Mouse (Mus musculus): ENCODE data around the gene Slc25a35. TPM values are rescaled to one million over a fixed set of nuclear protein-coding genes. Genes with fewer than 3 reads are reported as not detected.
"Not testable (repeated sequence)": the region's sequence is repeated elsewhere in the genome, so short reads cannot be mapped to it uniquely, and the experiment has no call there.

The Slc25a35 gene
- polyA plus RNA-seq, 1 experiment from 2014 or later = 7.2 TPM

- in situ Hi-C loops (cut with MboI; ENCODE audit: low pct_unique_long_range_greater_than_20kb) = no loop called here
- CTCF ChIA-PET = interaction anchor here (1.0 to 1.6 kb wide), 2 partner anchors 24 to 100 kb away, joined by 3 to 4 read pairs; no protein-coding TSS in a partner anchor
- no peaks in the 10 kb centered on the region for H3K27me3 ChIP-seq
- POLR2A ChIA-PET = no interaction called here
- DNase-seq (ENCODE audit: low read depth, low spot score) = no peak
- no peak for ATAC-seq
- no peak for TF ChIP-seq CTCF (IDR thresholded peaks at IDR 0.05)
Measured at GRCm38 (mm10) chr11:69005193-69005592, 37.3 kb downstream of the Slc25a35 start.

DNA sequence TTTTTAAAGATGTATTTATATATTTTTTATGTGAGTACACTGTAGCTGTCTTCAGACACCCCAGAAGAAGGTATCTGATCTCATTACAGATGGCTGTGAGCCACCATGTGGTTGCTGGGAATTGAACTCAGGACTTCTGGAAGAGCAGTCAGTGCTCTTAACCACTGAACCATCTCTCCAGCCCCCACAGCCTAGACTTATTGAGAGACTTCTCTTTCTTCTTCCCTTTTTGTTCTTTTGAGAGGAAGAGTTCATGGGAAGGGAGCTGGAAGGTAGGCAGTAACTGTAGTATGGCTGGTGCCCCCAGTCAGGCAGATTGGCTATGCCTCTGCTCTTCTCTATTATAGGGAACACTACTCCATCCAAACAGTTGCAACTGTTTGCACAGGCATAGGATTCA lies 38.6 kb downstream of the Slc25a35 start:
- CTCF ChIA-PET; ATAC-seq; DNase-seq (ENCODE audit: low read depth, low spot score); H3K27me3 ChIP-seq; in situ Hi-C loops (cut with MboI; ENCODE audit: low pct_unique_long_range_greater_than_20kb); POLR2A ChIA-PET: not testable (repeated sequence)

DNA sequence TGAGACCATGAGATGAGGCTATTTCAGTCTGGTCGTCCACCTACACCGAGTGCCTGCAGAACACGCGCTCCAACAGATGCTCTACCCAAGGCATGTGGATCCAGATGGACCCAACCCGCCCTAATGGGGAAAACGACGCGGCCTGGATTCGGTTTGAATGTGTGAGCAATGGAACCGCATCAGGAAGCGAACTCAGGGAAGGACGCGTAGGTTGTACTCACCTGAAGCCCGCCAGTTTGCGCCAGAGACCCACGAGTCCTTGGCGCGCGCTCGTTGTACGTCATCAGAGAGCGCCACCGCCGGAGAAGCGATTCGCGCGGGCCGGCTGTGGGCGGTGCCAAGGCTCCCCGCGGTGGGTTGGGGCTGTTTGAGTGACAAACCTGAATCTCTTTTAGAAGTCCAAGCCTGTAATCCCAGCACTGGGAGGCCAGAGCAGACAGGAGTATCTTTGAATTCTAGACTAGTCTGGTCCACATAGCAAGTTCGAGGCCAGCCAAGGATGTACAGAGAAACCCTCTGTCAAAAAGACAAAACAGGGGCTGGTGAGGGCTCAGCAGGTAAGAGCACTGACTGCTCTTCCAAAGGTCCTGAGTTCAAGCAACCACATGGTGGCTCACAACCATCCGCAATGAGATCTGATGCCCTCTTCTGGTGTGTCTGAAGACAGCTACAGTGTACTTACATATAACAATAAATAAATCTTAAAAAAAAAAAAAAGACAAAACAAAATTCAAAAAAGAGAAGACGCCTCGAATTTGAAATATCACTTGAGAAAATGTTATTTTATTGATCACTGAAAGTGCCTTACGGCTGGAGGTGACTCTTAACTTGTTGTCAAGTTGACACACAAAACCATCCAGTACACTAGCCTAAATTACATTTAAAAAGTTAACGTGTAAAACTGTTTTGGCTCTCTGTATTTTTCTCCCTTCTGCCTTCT lies 40.5 kb downstream of the Slc25a35 start, which contains the start of gene Pfas:
Gene Pfas, minus strand, starts transcription at position 279 of the 940 bp plus-strand sequence.
- TF ChIP-seq CTCF (IDR thresholded peaks at IDR 0.05) = no peak
- ATAC-seq (peak; percentile 54), DNase-seq (ENCODE audit: low read depth, low spot score) (peak; percentile 44)
- CTCF ChIA-PET = no interaction called here
- in situ Hi-C loops (cut with MboI; ENCODE audit: low pct_unique_long_range_greater_than_20kb) = no loop called here
- H3K27me3 ChIP-seq = no peaks in the 10 kb centered on the region
- POLR2A ChIA-PET = interaction anchor here (0.6 kb wide), 1 partner anchor 26 kb away, joined by 4 read pairs; no protein-coding TSS in a partner anchor

DNA sequence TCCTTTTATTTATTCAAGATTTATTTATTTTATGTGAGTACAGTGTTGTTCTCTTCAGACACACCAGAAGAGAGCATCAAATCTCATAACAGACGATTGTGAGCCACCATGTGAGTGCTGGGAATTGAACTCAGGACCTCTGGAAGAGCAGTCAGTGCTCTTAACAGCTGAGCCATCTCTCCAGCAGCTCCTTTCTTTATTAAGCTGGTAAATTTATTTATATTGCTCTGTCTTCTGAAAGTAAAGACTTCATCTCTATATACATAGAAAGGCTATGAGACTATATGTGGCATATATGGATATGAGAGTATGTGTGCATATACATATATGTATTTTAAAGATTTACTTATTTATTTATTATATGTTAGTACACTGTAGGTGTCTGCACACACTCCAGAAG lies 41.6 kb downstream of the Slc25a35 start:
- ATAC-seq (no peak), DNase-seq (ENCODE audit: low read depth, low spot score) (no peak)
- H3K27me3 ChIP-seq = no peaks in the 10 kb centered on the region
- POLR2A ChIA-PET = no interaction called here
- CTCF ChIA-PET = no interaction called here
- TF ChIP-seq CTCF (IDR thresholded peaks at IDR 0.05) = no peak
- in situ Hi-C loops (cut with MboI; ENCODE audit: low pct_unique_long_range_greater_than_20kb) = no loop called here

DNA sequence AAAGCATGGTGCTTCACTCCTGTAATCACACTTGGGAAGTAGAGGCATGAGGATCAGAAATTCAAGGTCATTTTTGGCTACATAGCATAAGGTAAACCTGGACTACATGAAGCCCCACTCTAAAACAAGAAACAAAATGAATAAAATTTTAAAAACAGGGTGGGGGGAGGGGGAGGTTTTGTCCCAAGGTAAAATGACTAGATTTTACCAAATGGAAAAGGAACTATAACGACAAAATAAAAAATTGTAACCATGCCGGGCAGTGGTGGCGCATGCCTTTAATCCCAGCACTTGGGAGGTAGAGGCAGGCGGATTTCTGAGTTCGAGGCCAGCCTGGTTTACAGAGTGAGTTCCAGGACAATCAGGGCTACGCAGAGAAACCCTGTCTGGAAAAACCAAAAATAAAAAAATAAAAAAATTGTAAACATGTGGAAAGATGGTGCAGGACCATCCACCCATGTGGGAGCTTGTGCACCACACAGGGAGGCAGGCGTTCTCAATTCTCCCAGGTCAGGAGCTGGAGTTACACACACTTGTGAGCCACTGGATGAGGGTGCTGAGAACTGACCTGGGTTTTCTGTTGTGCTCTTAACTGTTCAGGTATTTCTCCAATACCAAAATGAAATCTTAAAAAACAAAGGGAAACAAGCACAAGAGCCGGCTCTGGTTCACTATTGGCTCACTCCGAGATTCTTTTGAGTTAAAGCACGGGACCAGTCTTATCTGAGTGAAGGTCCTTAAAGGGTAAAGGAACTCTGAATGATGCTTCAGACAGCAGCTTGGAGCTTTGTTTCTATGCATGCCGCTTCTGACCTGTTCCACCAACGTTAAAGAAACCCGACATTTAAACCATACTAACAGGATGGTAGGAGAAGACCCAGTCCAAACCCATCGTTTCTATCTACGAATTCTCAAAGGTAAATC lies 42.7 kb downstream of the Slc25a35 start:
- DNase-seq (ENCODE audit: low read depth, low spot score) = no peak
- no peak for TF ChIP-seq CTCF (IDR thresholded peaks at IDR 0.05)
- no peak for ATAC-seq
- H3K27me3 ChIP-seq = no peaks in the 10 kb centered on the region
- CTCF ChIA-PET = interaction anchor here (0.9 to 1.0 kb wide), 2 partner anchors 19 to 56 kb away, joined by 3 read pairs; no protein-coding TSS in a partner anchor
- POLR2A ChIA-PET = interaction anchor here (0.8 kb wide), 1 partner anchor 30 kb away, joined by 3 read pairs; no protein-coding TSS in a partner anchor
- in situ Hi-C loops (cut with MboI; ENCODE audit: low pct_unique_long_range_greater_than_20kb) = no loop called here

DNA sequence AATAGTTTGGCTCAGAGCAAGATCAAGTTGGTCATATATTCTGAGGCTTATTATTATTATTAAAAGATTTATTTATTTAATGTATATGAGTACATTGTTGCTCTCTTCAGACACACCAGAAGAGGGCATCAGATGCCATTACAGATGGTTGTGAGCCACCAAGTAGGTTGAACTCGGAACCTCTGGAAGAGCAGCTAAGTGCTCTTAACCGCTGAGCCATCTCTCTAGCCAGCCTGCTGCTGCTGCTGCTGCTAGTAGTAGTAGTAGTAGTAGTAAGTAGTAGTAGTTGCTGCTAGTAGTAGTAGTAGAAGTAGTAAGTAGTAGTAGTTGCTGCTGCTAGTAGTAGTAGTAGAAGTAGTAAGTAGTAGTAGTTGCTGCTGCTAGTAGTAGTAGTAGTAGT lies 43.5 kb downstream of the Slc25a35 start:
- in situ Hi-C loops (cut with MboI; ENCODE audit: low pct_unique_long_range_greater_than_20kb); ATAC-seq; DNase-seq (ENCODE audit: low read depth, low spot score); H3K27me3 ChIP-seq: not testable (repeated sequence)
- peak; percentile 39 for TF ChIP-seq CTCF (IDR thresholded peaks at IDR 0.05)
- ChIA-PET CTCF (interaction anchor here (0.9 to 1.3 kb wide), 4 partner anchors 11 to 55 kb away, joined by 3 to 5 read pairs (median 3); no protein-coding TSS in a partner anchor), POLR2A (interaction anchor here (0.5 to 1.6 kb wide), 4 partner anchors 12 to 58 kb away, joined by 3 to 7 read pairs (median 4); no protein-coding TSS in a partner anchor)

GRCm38 (mm10) chr11:69012071-69012601 lies 44.2 kb downstream of the Slc25a35 start:
- DNase-seq (ENCODE audit: low read depth, low spot score) (peak; percentile 61), ATAC-seq (peak; percentile 66)
- POLR2A ChIA-PET = interaction anchor here (1.2 to 1.6 kb wide), 2 partner anchors 12 to 30 kb away, joined by 5 to 7 read pairs; no protein-coding TSS in a partner anchor
- in situ Hi-C loops (cut with MboI; ENCODE audit: low pct_unique_long_range_greater_than_20kb) = no loop called here
- no peak for TF ChIP-seq CTCF (IDR thresholded peaks at IDR 0.05)
- no peaks in the 10 kb centered on the region for H3K27me3 ChIP-seq
- CTCF ChIA-PET = interaction anchor here (1.1 to 1.6 kb wide), 6 partner anchors 10 to 50 kb away, joined by 3 to 5 read pairs (median 4); no protein-coding TSS in a partner anchor

GRCm38 (mm10) chr11:69015644-69016441 lies 47.9 kb downstream of the Slc25a35 start, which contains the start of gene Ctc1:
Gene Ctc1 (plus strand): TSS chr11:69015911.
- in situ Hi-C loops (cut with MboI; ENCODE audit: low pct_unique_long_range_greater_than_20kb) = no loop called here
- DNase-seq (ENCODE audit: low read depth, low spot score) (peak; percentile 49), ATAC-seq (peak; percentile 92)
- peak; percentile 43 for TF ChIP-seq CTCF (IDR thresholded peaks at IDR 0.05)
- CTCF ChIA-PET = interaction anchor here (1.6 to 1.8 kb wide), 2 partner anchors 18 to 20 kb away, joined by 4 to 6 read pairs; no protein-coding TSS in a partner anchor
- POLR2A ChIA-PET = interaction anchor here (0.6 to 0.9 kb wide), 3 partner anchors 14 to 24 kb away, joined by 3 to 4 read pairs (median 4); no protein-coding TSS in a partner anchor
- H3K27me3 ChIP-seq = no peaks in the 10 kb centered on the region

DNA sequence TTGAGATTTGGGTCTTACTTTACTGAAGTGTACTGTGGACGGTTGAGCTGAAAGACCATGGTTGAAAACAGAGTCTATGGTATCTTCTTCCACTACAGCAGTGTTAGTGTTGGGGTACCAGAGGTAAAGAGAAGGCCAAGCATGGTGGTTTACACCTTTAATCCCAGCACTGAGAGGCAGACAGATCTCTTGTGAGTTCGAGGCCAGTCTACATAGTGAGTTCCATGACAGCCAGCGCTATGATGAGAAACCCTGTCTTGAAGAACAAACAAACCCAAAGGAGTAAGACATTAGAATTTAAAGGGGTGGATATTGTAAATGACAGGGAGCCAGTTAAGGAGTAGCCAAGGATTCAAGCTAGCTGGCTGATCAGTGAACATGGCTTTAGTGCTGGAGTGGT lies 48.8 kb downstream of the Slc25a35 start:
- POLR2A ChIA-PET = interaction anchor here (0.6 to 0.9 kb wide), 3 partner anchors 13 to 23 kb away, joined by 3 to 4 read pairs (median 4); no protein-coding TSS in a partner anchor
- DNase-seq (ENCODE audit: low read depth, low spot score) = no peak

More for the DNA sequence above, 48.8 kb downstream of the Slc25a35 start:
- no peak for ATAC-seq
- CTCF ChIA-PET = interaction anchor here (1.6 to 1.8 kb wide), 2 partner anchors 17 to 19 kb away, joined by 4 to 6 read pairs; no protein-coding TSS in a partner anchor
- in situ Hi-C loops (cut with MboI; ENCODE audit: low pct_unique_long_range_greater_than_20kb) = no loop called here
- H3K27me3 ChIP-seq = no peaks in the 10 kb centered on the region
- no peak for TF ChIP-seq CTCF (IDR thresholded peaks at IDR 0.05)

Data from Patski (cell line).